Mouse (Mus musculus): ENCODE data around the gene Grik3. TPM values are rescaled to one million over a fixed set of nuclear protein-coding genes. Genes with fewer than 3 reads are reported as not detected.

Gene Grik3
- polyA plus RNA-seq, 1 experiment, result 0.08 TPM

- no peak overlapping the region for H3K4me3 ChIP-seq (ENCODE audit: insufficient read depth, low read length)
- no peak for TF ChIP-seq POLR2A (IDR thresholded peaks at IDR 0.05; ENCODE audit: borderline replicate concordance, low read depth, low read length)
- no peak for TF ChIP-seq CTCF (IDR thresholded peaks at IDR 0.05; ENCODE audit: low read depth, low read length)
- H3K27ac ChIP-seq (ENCODE audit: insufficient read depth, low read depth, low read length), result no peak overlapping the region
These were observed 134.6 kb downstream of the Grik3 start for GRCm38 (mm10) chr4:125624885-125625678.

GRCm38 (mm10) chr4:125629544-125629943, 139.0 kb downstream of the Grik3 start:
- H3K27ac ChIP-seq (ENCODE audit: insufficient read depth, low read depth, low read length), result no peak overlapping the region
- TF ChIP-seq POLR2A (IDR thresholded peaks at IDR 0.05; ENCODE audit: borderline replicate concordance, low read depth, low read length), result no peak
- no peak for TF ChIP-seq CTCF (IDR thresholded peaks at IDR 0.05; ENCODE audit: low read depth, low read length)
- no peaks in the 10 kb centered on the region for H3K4me1 ChIP-seq (ENCODE audit: control insufficient read depth, insufficient read depth, low read length)
- H3K4me3 ChIP-seq (ENCODE audit: insufficient read depth, low read length), result no peak overlapping the region

More at GRCm38 (mm10) chr4:125624885-125625678, 134.6 kb downstream of the Grik3 start:
- no peaks in the 10 kb centered on the region for H3K4me1 ChIP-seq (ENCODE audit: control insufficient read depth, insufficient read depth, low read length)

DNA sequence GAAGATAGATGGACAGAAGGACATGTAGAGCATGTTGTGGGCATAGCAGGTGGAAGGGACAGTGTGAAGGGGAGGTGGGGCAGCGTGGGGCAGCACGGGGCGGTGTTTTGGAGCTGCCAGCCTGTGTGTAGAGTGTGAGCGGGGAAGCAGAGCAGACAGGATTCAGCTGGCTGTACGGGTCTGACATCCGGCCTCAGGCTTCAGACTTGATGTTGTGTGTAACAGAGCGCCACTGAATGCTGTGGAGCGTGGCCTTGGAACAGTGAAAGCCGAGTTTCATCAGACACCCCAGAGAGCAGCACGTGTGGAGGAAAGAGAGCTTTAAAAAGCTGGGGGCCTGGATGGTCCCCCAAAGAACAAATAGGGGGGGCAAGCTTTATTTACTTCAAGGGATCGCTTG, 144.5 kb downstream of the Grik3 start:
- no peak for TF ChIP-seq POLR2A (IDR thresholded peaks at IDR 0.05; ENCODE audit: borderline replicate concordance, low read depth, low read length)
- TF ChIP-seq CTCF (IDR thresholded peaks at IDR 0.05; ENCODE audit: low read depth, low read length), result no peak
- Histone ChIP-seq H3K4me1 (ENCODE audit: control insufficient read depth, insufficient read depth, low read length) (no peaks in the 10 kb centered on the region), H3K4me3 (ENCODE audit: insufficient read depth, low read length) (no peak overlapping the region), H3K27ac (ENCODE audit: insufficient read depth, low read depth, low read length) (no peak overlapping the region)

GRCm38 (mm10) chr4:125636616-125637304, 146.3 kb downstream of the Grik3 start:
- no peak overlapping the region for H3K4me3 ChIP-seq (ENCODE audit: insufficient read depth, low read length)
- TF ChIP-seq POLR2A (IDR thresholded peaks at IDR 0.05; ENCODE audit: borderline replicate concordance, low read depth, low read length) (no peak), CTCF (IDR thresholded peaks at IDR 0.05; ENCODE audit: low read depth, low read length) (no peak)

GRCm38 (mm10) chr4:125637364-125637763, 146.9 kb downstream of the Grik3 start:
- H3K4me1 ChIP-seq (ENCODE audit: control insufficient read depth, insufficient read depth, low read length), result no peaks in the 10 kb centered on the region
- H3K4me3 ChIP-seq (ENCODE audit: insufficient read depth, low read length), result no peak overlapping the region
- H3K27ac ChIP-seq (ENCODE audit: insufficient read depth, low read depth, low read length), result no peak overlapping the region
- no peak for TF ChIP-seq POLR2A (IDR thresholded peaks at IDR 0.05; ENCODE audit: borderline replicate concordance, low read depth, low read length)
- no peak for TF ChIP-seq CTCF (IDR thresholded peaks at IDR 0.05; ENCODE audit: low read depth, low read length)

More at GRCm38 (mm10) chr4:125636616-125637304, 146.3 kb downstream of the Grik3 start:
- Histone ChIP-seq H3K27ac (ENCODE audit: insufficient read depth, low read depth, low read length) (no peak overlapping the region), H3K4me1 (ENCODE audit: control insufficient read depth, insufficient read depth, low read length) (no peaks in the 10 kb centered on the region)

DNA sequence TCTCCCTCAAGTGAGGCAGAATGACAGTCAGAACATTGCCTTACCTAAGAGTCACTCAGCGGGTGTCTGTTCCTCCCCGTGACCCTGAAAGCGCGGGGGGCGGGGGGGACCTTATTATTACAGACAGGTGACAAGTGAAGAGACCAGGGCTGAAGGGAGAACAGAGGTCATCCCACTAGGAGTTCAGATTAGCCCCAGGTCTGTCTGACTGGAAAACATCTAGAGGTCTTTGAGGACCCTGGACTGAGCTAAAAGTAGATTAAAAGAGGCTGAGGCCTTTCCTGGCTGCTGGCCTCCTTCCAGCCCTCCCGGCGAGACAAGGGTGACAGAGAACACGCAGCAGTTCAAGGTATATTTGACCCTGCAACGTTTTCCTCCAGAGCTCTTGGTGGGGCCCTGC, 150.0 kb downstream of the Grik3 start:
- no peak for TF ChIP-seq CTCF (IDR thresholded peaks at IDR 0.05; ENCODE audit: low read depth, low read length)
- Histone ChIP-seq H3K27ac (ENCODE audit: insufficient read depth, low read depth, low read length) (no peak overlapping the region), H3K4me3 (ENCODE audit: insufficient read depth, low read length) (no peak overlapping the region), H3K4me1 (ENCODE audit: control insufficient read depth, insufficient read depth, low read length) (no peaks in the 10 kb centered on the region)

DNA sequence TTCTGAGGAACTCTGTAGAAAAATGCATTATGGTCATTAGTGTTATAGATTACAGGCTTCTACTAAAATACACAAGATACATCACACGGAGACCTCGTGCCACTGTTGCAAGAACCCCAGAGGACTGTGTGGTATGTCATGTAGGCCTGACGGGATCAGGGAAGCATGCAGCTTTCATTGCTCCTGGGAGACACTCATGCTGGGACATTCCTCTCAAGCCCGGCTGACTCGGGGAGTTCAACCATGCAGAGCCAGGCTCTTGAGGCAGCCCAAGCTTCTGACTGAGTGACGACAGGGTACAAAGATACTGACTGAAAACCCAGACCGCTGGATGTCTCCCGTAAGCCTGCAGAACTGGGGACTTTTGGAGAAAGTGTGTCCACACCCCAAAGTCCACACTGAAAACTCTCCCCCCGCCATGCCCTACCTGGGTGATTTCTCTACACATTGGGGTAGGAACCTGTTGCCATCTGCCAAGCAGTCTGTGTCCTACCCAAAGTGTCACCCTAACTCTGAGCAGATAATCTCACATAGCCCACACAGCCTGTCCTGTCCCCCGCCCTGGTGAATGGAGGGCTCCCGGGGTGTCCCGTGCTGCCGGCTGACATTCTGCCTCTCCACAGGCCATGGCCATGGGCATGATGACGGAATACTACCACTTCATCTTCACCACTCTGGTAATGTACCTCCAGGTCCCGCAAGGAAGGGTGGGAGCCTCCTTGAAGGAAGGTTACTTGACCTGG, 150.6 kb downstream of the Grik3 start:
- TF ChIP-seq POLR2A (IDR thresholded peaks at IDR 0.05; ENCODE audit: borderline replicate concordance, low read depth, low read length) (no peak), CTCF (IDR thresholded peaks at IDR 0.05; ENCODE audit: low read depth, low read length) (no peak)
- no peak overlapping the region for H3K4me3 ChIP-seq (ENCODE audit: insufficient read depth, low read length)

GRCm38 (mm10) chr4:125644581-125645568, 154.4 kb downstream of the Grik3 start:
- Histone ChIP-seq H3K27ac (ENCODE audit: insufficient read depth, low read depth, low read length) (no peak overlapping the region), H3K4me3 (ENCODE audit: insufficient read depth, low read length) (no peak overlapping the region), H3K4me1 (ENCODE audit: control insufficient read depth, insufficient read depth, low read length) (no peaks in the 10 kb centered on the region)
- TF ChIP-seq CTCF (IDR thresholded peaks at IDR 0.05; ENCODE audit: low read depth, low read length), result no peak
- no peak for TF ChIP-seq POLR2A (IDR thresholded peaks at IDR 0.05; ENCODE audit: borderline replicate concordance, low read depth, low read length)

More for the DNA sequence above, 150.6 kb downstream of the Grik3 start:
- H3K4me1 ChIP-seq (ENCODE audit: control insufficient read depth, insufficient read depth, low read length), result no peaks in the 10 kb centered on the region
- H3K27ac ChIP-seq (ENCODE audit: insufficient read depth, low read depth, low read length), result no peak overlapping the region
